Mouse (Mus musculus): ENCODE data around the gene Pnpla2.
"Not testable (repeated sequence)": the region's sequence is repeated elsewhere in the genome, so short reads cannot be mapped to it uniquely, and the experiment has no call there.

The Pnpla2 gene

GRCm38 (mm10) chr7:141431434-141432185 is 23.4 kb upstream of the Pnpla2 start:
- peak; percentile 43 for DNase-seq (ENCODE audit: low spot score)

GRCm38 (mm10) chr7:141432186-141432611 is 22.8 kb upstream of the Pnpla2 start:
- no peak for DNase-seq (ENCODE audit: low spot score)

GRCm38 (mm10) chr7:141432741-141433516 is 22.1 kb upstream of the Pnpla2 start:
- no peak for DNase-seq (ENCODE audit: low spot score)

- no peak for DNase-seq (ENCODE audit: low spot score)
These were observed 21.2 kb upstream of the Pnpla2 start for GRCm38 (mm10) chr7:141433517-141434400.

- no peak for DNase-seq (ENCODE audit: low spot score)
These were observed 20.5 kb upstream of the Pnpla2 start for GRCm38 (mm10) chr7:141434464-141434863.

- peak; percentile 64 for DNase-seq (ENCODE audit: low spot score)
These were observed 19.7 kb upstream of the Pnpla2 start for GRCm38 (mm10) chr7:141435129-141435855.

GRCm38 (mm10) chr7:141435856-141436522 is 19.0 kb upstream of the Pnpla2 start:
- DNase-seq (ENCODE audit: low spot score): no peak

GRCm38 (mm10) chr7:141436523-141436892 is 18.5 kb upstream of the Pnpla2 start:
- DNase-seq (ENCODE audit: low spot score): no peak

GRCm38 (mm10) chr7:141437178-141438120 is 17.5 kb upstream of the Pnpla2 start, which contains the start of gene Slc25a22:
Slc25a22 (minus strand) TSS chr7:141437892.
- DNase-seq (ENCODE audit: low spot score): peak; percentile 89

GRCm38 (mm10) chr7:141438201-141438968 is 16.6 kb upstream of the Pnpla2 start:
- DNase-seq (ENCODE audit: low spot score): no peak

GRCm38 (mm10) chr7:141439140-141439679 is 15.8 kb upstream of the Pnpla2 start:
- no peak for DNase-seq (ENCODE audit: low spot score)

GRCm38 (mm10) chr7:141439811-141440210 is 15.2 kb upstream of the Pnpla2 start:
- no peak for DNase-seq (ENCODE audit: low spot score)

- DNase-seq (ENCODE audit: low spot score): peak; percentile 81
These were observed 14.4 kb upstream of the Pnpla2 start for GRCm38 (mm10) chr7:141440613-141441012.

GRCm38 (mm10) chr7:141441460-141441859 is 13.5 kb upstream of the Pnpla2 start:
- no peak for DNase-seq (ENCODE audit: low spot score)

- DNase-seq (ENCODE audit: low spot score): no peak
These were observed 12.8 kb upstream of the Pnpla2 start for GRCm38 (mm10) chr7:141442199-141442598.

- no peak for DNase-seq (ENCODE audit: low spot score)
These were observed 11.7 kb upstream of the Pnpla2 start for GRCm38 (mm10) chr7:141443081-141443821.

GRCm38 (mm10) chr7:141443828-141444237 is 11.2 kb upstream of the Pnpla2 start, which contains the start of gene Pidd1:
Pidd1 (minus strand) TSS chr7:141444025.
- DNase-seq (ENCODE audit: low spot score): peak; percentile 78

- DNase-seq (ENCODE audit: low spot score): not testable (repeated sequence)
These were observed 8.6 kb upstream of the Pnpla2 start for GRCm38 (mm10) chr7:141446374-141446773.

Measured in testis, postnatal 10 days (tissue).